Mouse (Mus musculus) testis, adult 2 months (tissue): ENCODE measurements around the gene Zfp281.

Experiments
- CTCF ChIP-seq: fragments of 200-500 bp; IDR thresholded peaks from 2 replicates; pipeline ENCODE4 v1.5.1; 2012; ENCODE audit warnings: low read depth, mild to moderate bottlenecking, inconsistent platforms, low read length, moderate library complexity; ENCODE audit not compliant: control insufficient read depth, insufficient read depth, insufficient replicate concordance
- POLR2A ChIP-seq: fragments of 200-500 bp; IDR thresholded peaks from 2 replicates; pipeline ENCODE4 v1.6.1; 2012; ENCODE audit warnings: low read depth, mild to moderate bottlenecking, inconsistent platforms, low read length, moderate library complexity; ENCODE audit not compliant: control insufficient read depth

GRCm38 (mm10) chr1:136638211-136638610 lies 13.5 kb downstream of the Zfp281 start:
- no peak for TF ChIP-seq CTCF
- TF ChIP-seq POLR2A = no peak
